Mouse (Mus musculus): ENCODE results near the gene Galnt7.
A peak's percentile ranks its signal among the peaks of the same experiment; 100 is the strongest.

- TF ChIP-seq POLR2A (IDR thresholded peaks at IDR 0.05; ENCODE audit: low read depth, low read length) (no peak), CTCF (IDR thresholded peaks at IDR 0.05; ENCODE audit: extremely low read depth, insufficient read depth, insufficient read length, insufficient replicate concordance) (peak; percentile 54; the same call in 1 of the 2 replicates)
Observed at GRCm38 (mm10) chr8:57503641-57504040, 149.2 kb downstream of the Galnt7 start.

Data from spleen, adult 2 months (tissue).